Mouse (Mus musculus) lung, postnatal 14 days (tissue): ENCODE measurements around the gene Fpgt.

Experiments used
- DNase-seq: peaks from one replicate; pipeline ENCODE4 v3.0.0; 2021

Gene Fpgt

GRCm38 (mm10) chr3:155093116-155093956, at the start of gene Fpgt, which contains the start of gene Lrriq3:
Gene Fpgt, minus strand, starts transcription at chr3:155093403.
Gene Lrriq3, plus strand, starts transcription at chr3:155093434.
- DNase-seq, result peak; percentile 88

- DNase-seq, result no peak
These were observed 47.8 kb upstream of the Fpgt start for GRCm38 (mm10) chr3:155141047-155141446.

DNA sequence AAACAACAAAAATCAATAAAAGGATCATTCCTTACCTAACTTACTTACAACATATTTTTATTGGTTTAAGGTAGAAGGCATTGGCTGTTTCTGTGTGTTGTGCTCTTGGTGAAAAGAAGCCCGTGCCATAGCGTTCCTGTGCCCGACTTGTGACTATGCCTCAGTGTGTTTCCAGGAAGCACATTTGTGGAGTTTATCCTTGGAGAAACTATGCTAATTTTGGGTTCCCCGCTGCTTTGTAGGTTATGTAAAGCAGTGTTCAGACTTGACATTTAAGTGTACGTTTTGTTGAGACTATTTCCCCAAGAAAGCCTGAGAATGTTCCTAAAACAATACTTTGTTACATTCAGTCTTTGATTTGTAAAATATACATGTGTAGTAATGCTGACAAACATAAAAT, 44.5 kb upstream of the Fpgt start:
- no peak for DNase-seq

GRCm38 (mm10) chr3:155105957-155106356, 12.8 kb upstream of the Fpgt start:
- no peak for DNase-seq

DNA sequence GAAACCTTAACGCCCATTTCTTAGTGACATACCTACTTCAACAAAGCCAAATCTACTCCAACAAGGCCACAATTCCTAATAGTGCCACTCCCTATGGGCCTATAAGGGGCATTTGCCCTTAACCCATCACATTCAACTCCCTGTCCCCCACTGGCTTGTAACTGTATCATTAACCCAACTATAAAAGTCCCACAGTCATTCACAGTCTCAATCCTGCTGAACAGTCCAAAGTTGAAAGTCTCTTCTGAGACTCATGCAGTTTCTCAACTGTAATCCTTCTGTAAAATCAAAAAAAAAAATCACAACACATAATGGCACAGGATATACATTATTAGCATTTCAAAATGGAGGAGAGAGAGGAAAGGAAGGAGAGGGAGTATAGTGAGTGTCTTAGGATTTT, 6.1 kb upstream of the Fpgt start:
- DNase-seq, result no peak

DNA sequence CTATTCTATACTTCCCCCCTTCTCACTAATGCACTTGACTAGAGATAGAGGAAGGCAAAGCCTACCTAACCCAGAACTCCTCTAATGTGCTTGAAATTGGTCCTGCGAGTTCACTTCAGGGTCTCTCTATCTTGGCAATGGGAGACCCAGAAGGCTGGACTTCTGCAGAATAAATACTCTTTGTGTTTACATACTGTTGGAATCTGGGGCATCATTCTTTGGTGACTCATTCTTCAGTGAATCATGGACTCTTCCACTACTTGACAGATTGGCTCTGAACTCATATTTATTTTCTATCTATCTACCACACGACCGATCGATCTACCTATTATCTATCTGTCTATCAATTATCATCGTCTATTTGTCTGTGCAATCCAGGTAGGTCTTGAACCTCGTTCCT, 1.1 kb downstream of the Fpgt start:
- no peak for DNase-seq

DNA sequence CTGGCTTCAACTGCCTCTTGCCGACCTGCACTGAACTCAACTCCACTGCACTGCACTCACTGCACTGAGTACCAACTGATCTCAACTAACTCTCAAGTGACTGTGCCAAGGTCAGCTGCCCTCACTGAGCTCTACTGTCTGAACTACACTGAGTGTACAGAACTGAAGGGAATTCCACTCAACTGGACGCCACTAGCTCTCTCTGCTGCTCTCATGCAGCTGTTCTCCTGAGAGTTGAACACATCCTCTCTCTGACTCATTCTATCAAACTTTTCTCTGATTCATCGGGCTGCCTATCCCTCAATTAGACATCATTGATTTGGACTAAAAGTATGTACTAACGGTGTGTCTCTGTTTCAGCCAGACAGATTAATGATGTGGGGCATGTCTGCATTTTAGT, 15.3 kb downstream of the Fpgt start:
- DNase-seq, result no peak

DNA sequence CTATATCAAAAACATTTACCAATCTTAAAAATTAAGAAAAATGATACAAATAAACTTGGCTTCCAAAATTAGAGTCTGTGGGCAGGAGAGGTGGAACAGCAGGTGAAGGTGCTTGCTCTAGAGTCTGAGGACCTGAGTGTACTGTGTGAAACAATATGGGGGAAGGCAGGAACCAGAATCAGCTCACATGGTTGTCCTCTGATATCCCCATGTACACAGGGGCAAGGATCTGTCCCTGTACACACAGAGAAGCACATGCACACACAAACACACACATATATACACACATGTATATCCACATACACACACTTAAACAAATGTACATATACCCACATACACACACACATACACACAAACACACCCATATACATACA, 33.8 kb downstream of the Fpgt start:
- DNase-seq, result no peak

GRCm38 (mm10) chr3:155058800-155059448, 34.3 kb downstream of the Fpgt start:
- no peak for DNase-seq

- no peak for DNase-seq
These were observed 35.6 kb downstream of the Fpgt start for GRCm38 (mm10) chr3:155057566-155057965.

DNA sequence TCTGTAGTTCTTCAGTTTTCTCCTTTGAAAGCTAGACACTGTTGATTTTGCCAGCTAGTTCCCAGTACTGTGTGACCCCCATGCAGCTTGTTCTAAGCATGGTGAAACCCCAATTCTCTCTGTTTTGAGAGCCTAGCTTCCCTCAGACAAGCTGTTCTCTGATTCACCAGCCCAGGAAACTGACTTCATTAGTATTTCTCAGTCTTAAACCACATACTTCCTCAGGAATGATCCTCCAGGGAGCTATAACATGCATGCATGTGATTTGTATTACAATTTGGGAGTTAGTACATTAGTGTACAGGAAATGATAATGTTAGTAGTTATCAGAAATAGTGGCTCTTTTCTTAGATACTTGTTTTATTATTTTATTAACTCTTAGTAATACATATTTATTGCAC, 36.6 kb downstream of the Fpgt start:
- DNase-seq, result no peak

GRCm38 (mm10) chr3:155055231-155055916, 37.8 kb downstream of the Fpgt start, which contains the start of gene Tnni3k:
Gene Tnni3k, minus strand, starts transcription at chr3:155055407.
- no peak for DNase-seq

- DNase-seq, result no peak
These were observed 40.0 kb downstream of the Fpgt start for GRCm38 (mm10) chr3:155053189-155053588.

GRCm38 (mm10) chr3:155052021-155052420, 41.2 kb downstream of the Fpgt start:
- DNase-seq, result no peak

GRCm38 (mm10) chr3:155039012-155039836, 54.0 kb downstream of the Fpgt start:
- DNase-seq, result no peak
